Mouse (Mus musculus) liver, adult 2 months (tissue): ENCODE measurements around the gene Abca7.

Experiments used
- CTCF ChIP-seq: fragments of 200-500 bp; IDR thresholded peaks from 2 replicates; pipeline ENCODE4 v1.5.1; 2011; ENCODE audit warnings: low read depth, low read length, control low read depth
- POLR2A ChIP-seq: fragments of 200-500 bp; IDR thresholded peaks from 2 replicates; pipeline ENCODE4 v1.6.1; 2011; ENCODE audit warnings: low read length, control low read depth; ENCODE audit not compliant: insufficient read depth; ENCODE audit errors: extremely low read depth

DNA sequence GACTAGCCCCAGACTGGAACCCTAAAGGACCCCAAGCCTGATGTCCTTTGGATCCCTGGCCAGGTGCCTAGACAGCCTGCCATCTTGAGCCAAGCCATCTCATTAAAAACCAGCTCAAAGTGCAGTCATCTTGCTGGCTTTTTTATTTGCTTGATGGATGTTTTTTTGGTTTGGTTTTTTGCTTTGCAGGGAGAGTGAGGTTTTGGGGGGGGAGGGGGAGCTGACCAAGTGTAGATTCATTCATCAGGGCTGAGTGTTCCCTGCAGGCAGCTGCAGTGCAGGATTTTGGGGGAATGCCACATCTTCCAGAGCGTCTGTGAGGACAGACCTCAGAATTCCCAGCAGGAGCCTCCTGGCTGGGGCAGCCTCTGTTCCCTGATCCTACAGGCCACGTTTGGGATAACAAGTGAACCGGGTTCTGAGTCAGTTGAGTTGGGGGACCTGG lies 27.1 kb upstream of the Abca7 start:
- TF ChIP-seq POLR2A: no peak
- TF ChIP-seq CTCF: no peak
